Mouse (Mus musculus): ENCODE results near the gene Utrn. TPM values are rescaled to one million over a fixed set of nuclear protein-coding genes. Genes with fewer than 3 reads are reported as not detected.
A peak's percentile ranks its signal among the peaks of the same experiment; 100 is the strongest.

Utrn gene
- polyA plus RNA-seq, 1 experiment from 2014 or later = 37.4 TPM

- no peak for ATAC-seq
- 87% methylated on average over 8 of the region's 8 CpGs for WGBS
Measured at GRCm38 (mm10) chr10:12426866-12427265, 442.3 kb downstream of the Utrn start.

GRCm38 (mm10) chr10:12424944-12425343, 444.2 kb downstream of the Utrn start:
- no peaks in the 10 kb centered on the region for H3K9me3 ChIP-seq (ENCODE audit: control insufficient read depth, low read length)
- H3K4me2 ChIP-seq (ENCODE audit: low read depth, low read length) = no peak overlapping the region
- no peaks in the 10 kb centered on the region for H3K4me1 ChIP-seq (ENCODE audit: control insufficient read depth, insufficient read depth, low read length)
- H3K9ac ChIP-seq (ENCODE audit: low read depth, low read length) = no peak overlapping the region
- no peak for ATAC-seq
- 75% methylated on average over 2 of the region's 2 CpGs for WGBS
- no peaks in the 10 kb centered on the region for H3K36me3 ChIP-seq (ENCODE audit: control insufficient read depth, insufficient read depth, low read length)
- H3K4me3 ChIP-seq (ENCODE audit: low read length) = no peak overlapping the region
- H3K27ac ChIP-seq (ENCODE audit: low read length) = no peak overlapping the region
- no peaks in the 10 kb centered on the region for H3K27me3 ChIP-seq (replicated peaks; ENCODE audit: control insufficient read depth, insufficient read depth, low read length)

More at GRCm38 (mm10) chr10:12426866-12427265, 442.3 kb downstream of the Utrn start:
- no peaks in the 10 kb centered on the region for H3K27me3 ChIP-seq (replicated peaks; ENCODE audit: control insufficient read depth, insufficient read depth, low read length)
- no peak overlapping the region for H3K4me2 ChIP-seq (ENCODE audit: low read depth, low read length)
- H3K4me1 ChIP-seq (ENCODE audit: control insufficient read depth, insufficient read depth, low read length) = no peaks in the 10 kb centered on the region
- no peak overlapping the region for H3K4me3 ChIP-seq (ENCODE audit: low read length)
- H3K9me3 ChIP-seq (ENCODE audit: control insufficient read depth, low read length) = no peaks in the 10 kb centered on the region
- no peaks in the 10 kb centered on the region for H3K36me3 ChIP-seq (ENCODE audit: control insufficient read depth, insufficient read depth, low read length)
- H3K9ac ChIP-seq (ENCODE audit: low read depth, low read length) = no peak overlapping the region
- no peak overlapping the region for H3K27ac ChIP-seq (ENCODE audit: low read length)

GRCm38 (mm10) chr10:12423994-12424725, 445.0 kb downstream of the Utrn start:
- 78% methylated on average over 7 of the region's 7 CpGs for WGBS
- Histone ChIP-seq H3K4me2 (ENCODE audit: low read depth, low read length) (no peak overlapping the region), H3K9ac (ENCODE audit: low read depth, low read length) (no peak overlapping the region), H3K27ac (ENCODE audit: low read length) (no peak overlapping the region), H3K36me3 (ENCODE audit: control insufficient read depth, insufficient read depth, low read length) (no peaks in the 10 kb centered on the region), H3K4me3 (ENCODE audit: low read length) (no peak overlapping the region), H3K9me3 (ENCODE audit: control insufficient read depth, low read length) (no peaks in the 10 kb centered on the region), H3K27me3 (replicated peaks; ENCODE audit: control insufficient read depth, insufficient read depth, low read length) (no peaks in the 10 kb centered on the region), H3K4me1 (ENCODE audit: control insufficient read depth, insufficient read depth, low read length) (no peaks in the 10 kb centered on the region)
- ATAC-seq = peak; percentile 59

- H3K4me2 ChIP-seq (ENCODE audit: low read depth, low read length) = no peak overlapping the region
- H3K4me1 ChIP-seq (ENCODE audit: control insufficient read depth, insufficient read depth, low read length) = no peaks in the 10 kb centered on the region
- no peak overlapping the region for H3K4me3 ChIP-seq (ENCODE audit: low read length)
- no peak overlapping the region for H3K27ac ChIP-seq (ENCODE audit: low read length)
- no peak overlapping the region for H3K9ac ChIP-seq (ENCODE audit: low read depth, low read length)
- no peaks in the 10 kb centered on the region for H3K9me3 ChIP-seq (ENCODE audit: control insufficient read depth, low read length)
- no peaks in the 10 kb centered on the region for H3K27me3 ChIP-seq (replicated peaks; ENCODE audit: control insufficient read depth, insufficient read depth, low read length)
- no peaks in the 10 kb centered on the region for H3K36me3 ChIP-seq (ENCODE audit: control insufficient read depth, insufficient read depth, low read length)
- ATAC-seq = no peak
- WGBS = 94% methylated on average over 3 of the region's 3 CpGs
Measured at GRCm38 (mm10) chr10:12414967-12415366, 454.2 kb downstream of the Utrn start.

- no peak overlapping the region for H3K4me2 ChIP-seq (ENCODE audit: low read depth, low read length)
- no peak overlapping the region for H3K27ac ChIP-seq (ENCODE audit: low read length)
- no peak overlapping the region for H3K9ac ChIP-seq (ENCODE audit: low read depth, low read length)
- H3K27me3 ChIP-seq (replicated peaks; ENCODE audit: control insufficient read depth, insufficient read depth, low read length) = no peaks in the 10 kb centered on the region
- no peaks in the 10 kb centered on the region for H3K9me3 ChIP-seq (ENCODE audit: control insufficient read depth, low read length)
- H3K4me3 ChIP-seq (ENCODE audit: low read length) = no peak overlapping the region
- WGBS = 92% methylated on average over 12 of the region's 12 CpGs
- peaks cover 4% of the 10 kb centered on the region; the same call in 1 of the 2 replicates for H3K36me3 ChIP-seq (ENCODE audit: control insufficient read depth, insufficient read depth, low read length)
- ATAC-seq = no peak
- no peaks in the 10 kb centered on the region for H3K4me1 ChIP-seq (ENCODE audit: control insufficient read depth, insufficient read depth, low read length)
Measured at GRCm38 (mm10) chr10:12406338-12407110, 462.6 kb downstream of the Utrn start.

GRCm38 (mm10) chr10:12399450-12399849, 469.7 kb downstream of the Utrn start:
- H3K36me3 ChIP-seq (ENCODE audit: control insufficient read depth, insufficient read depth, low read length) = peaks cover 9% of the 10 kb centered on the region; the same call in 1 of the 2 replicates
- no peak overlapping the region for H3K27ac ChIP-seq (ENCODE audit: low read length)
- 70% methylated on average over 2 of the region's 2 CpGs for WGBS

GRCm38 (mm10) chr10:12380139-12380538, 489.0 kb downstream of the Utrn start:
- Histone ChIP-seq H3K9ac (ENCODE audit: low read depth, low read length) (no peak overlapping the region), H3K27me3 (replicated peaks; ENCODE audit: control insufficient read depth, insufficient read depth, low read length) (no peaks in the 10 kb centered on the region), H3K27ac (ENCODE audit: low read length) (no peak overlapping the region), H3K4me1 (ENCODE audit: control insufficient read depth, insufficient read depth, low read length) (no peaks in the 10 kb centered on the region), H3K4me3 (ENCODE audit: low read length) (no peak overlapping the region), H3K9me3 (ENCODE audit: control insufficient read depth, low read length) (no peaks in the 10 kb centered on the region), H3K36me3 (ENCODE audit: control insufficient read depth, insufficient read depth, low read length) (no peaks in the 10 kb centered on the region), H3K4me2 (ENCODE audit: low read depth, low read length) (no peak overlapping the region)
- 100% methylated on average over 1 of the region's 1 CpGs for WGBS
- no peak for ATAC-seq

More at GRCm38 (mm10) chr10:12399450-12399849, 469.7 kb downstream of the Utrn start:
- H3K4me3 ChIP-seq (ENCODE audit: low read length) = no peak overlapping the region
- no peak overlapping the region for H3K9ac ChIP-seq (ENCODE audit: low read depth, low read length)
- ATAC-seq = no peak
- H3K9me3 ChIP-seq (ENCODE audit: control insufficient read depth, low read length) = no peaks in the 10 kb centered on the region
- H3K4me1 ChIP-seq (ENCODE audit: control insufficient read depth, insufficient read depth, low read length) = no peaks in the 10 kb centered on the region
- no peak overlapping the region for H3K4me2 ChIP-seq (ENCODE audit: low read depth, low read length)
- no peaks in the 10 kb centered on the region for H3K27me3 ChIP-seq (replicated peaks; ENCODE audit: control insufficient read depth, insufficient read depth, low read length)

GRCm38 (mm10) chr10:12379123-12379522, 490.0 kb downstream of the Utrn start:
- WGBS = 95% methylated on average over 1 of the region's 1 CpGs
- Histone ChIP-seq H3K27me3 (replicated peaks; ENCODE audit: control insufficient read depth, insufficient read depth, low read length) (no peaks in the 10 kb centered on the region), H3K36me3 (ENCODE audit: control insufficient read depth, insufficient read depth, low read length) (no peaks in the 10 kb centered on the region), H3K4me2 (ENCODE audit: low read depth, low read length) (no peak overlapping the region), H3K4me1 (ENCODE audit: control insufficient read depth, insufficient read depth, low read length) (no peaks in the 10 kb centered on the region), H3K9me3 (ENCODE audit: control insufficient read depth, low read length) (no peaks in the 10 kb centered on the region), H3K4me3 (ENCODE audit: low read length) (no peak overlapping the region), H3K9ac (ENCODE audit: low read depth, low read length) (no peak overlapping the region), H3K27ac (ENCODE audit: low read length) (no peak overlapping the region)
- no peak for ATAC-seq

- no peaks in the 10 kb centered on the region for H3K9me3 ChIP-seq (ENCODE audit: control insufficient read depth, low read length)
- H3K36me3 ChIP-seq (ENCODE audit: control insufficient read depth, insufficient read depth, low read length) = no peaks in the 10 kb centered on the region
- H3K9ac ChIP-seq (ENCODE audit: low read depth, low read length) = no peak overlapping the region
- H3K27me3 ChIP-seq (replicated peaks; ENCODE audit: control insufficient read depth, insufficient read depth, low read length) = no peaks in the 10 kb centered on the region
- WGBS = 76% methylated on average over 3 of the region's 3 CpGs
- no peak overlapping the region for H3K4me2 ChIP-seq (ENCODE audit: low read depth, low read length)
- ATAC-seq = no peak
- no peak overlapping the region for H3K27ac ChIP-seq (ENCODE audit: low read length)
- H3K4me3 ChIP-seq (ENCODE audit: low read length) = no peak overlapping the region
- no peaks in the 10 kb centered on the region for H3K4me1 ChIP-seq (ENCODE audit: control insufficient read depth, insufficient read depth, low read length)
Measured at GRCm38 (mm10) chr10:12377727-12378126, 491.4 kb downstream of the Utrn start.

All from intestine, embryonic 16.5 days (tissue).